Mouse (Mus musculus): ENCODE measurements at regions not wholly inside any gene's neighbourhood (a gene's known extent, or its start where the extent isn't known, plus 50 kb on each side); places are given as distances from the start of the nearest gene placed in this dataset.

DNA sequence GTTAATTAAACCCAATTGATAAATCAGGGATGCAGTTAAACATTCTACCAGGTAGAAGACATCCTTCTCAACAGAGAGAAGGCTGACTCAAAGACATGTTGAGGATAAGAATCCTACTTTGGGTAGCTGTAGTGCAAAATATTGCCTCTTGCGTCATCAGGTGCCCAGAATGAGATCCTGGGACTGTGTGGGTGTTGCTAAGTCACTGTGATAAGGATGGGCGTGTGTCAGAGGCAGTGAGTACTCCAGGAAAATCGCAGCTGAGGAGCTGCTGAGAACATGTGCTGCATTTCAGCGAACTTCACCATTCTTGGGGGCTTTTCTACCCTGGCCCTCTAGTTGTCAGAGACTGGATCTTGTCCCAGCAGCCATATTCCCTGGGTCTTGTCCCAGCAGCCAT is 244.7 kb downstream of the Tle4 start:
- ATAC-seq = no peak
- Histone ChIP-seq H3K4me1 (ENCODE audit: insufficient read depth) (no peaks in the 10 kb centered on the region), H3K36me3 (replicated peaks; ENCODE audit: insufficient read depth, low read length) (no peaks in the 10 kb centered on the region), H3K4me3 (ENCODE audit: low read depth, low read length) (no peak overlapping the region), H3K27me3 (ENCODE audit: insufficient read depth, low read length) (no peaks in the 10 kb centered on the region), H3K27ac (ENCODE audit: low read depth) (no peak overlapping the region), H3K9ac (replicated peaks) (no peak overlapping the region), H3K9me3 (ENCODE audit: low read length) (no peaks in the 10 kb centered on the region), H3K4me2 (ENCODE audit: low read depth, low read length) (no peak overlapping the region)
- TF ChIP-seq CTCF (IDR thresholded peaks at IDR 0.05; ENCODE audit: low read depth) (no peak), EP300 (IDR thresholded peaks at IDR 0.05; ENCODE audit: low read depth) (no peak)
- no peak for DNase-seq
- 57% methylated on average over 4 of the region's 4 CpGs for WGBS (ENCODE audit: insufficient replicate concordance)

DNA sequence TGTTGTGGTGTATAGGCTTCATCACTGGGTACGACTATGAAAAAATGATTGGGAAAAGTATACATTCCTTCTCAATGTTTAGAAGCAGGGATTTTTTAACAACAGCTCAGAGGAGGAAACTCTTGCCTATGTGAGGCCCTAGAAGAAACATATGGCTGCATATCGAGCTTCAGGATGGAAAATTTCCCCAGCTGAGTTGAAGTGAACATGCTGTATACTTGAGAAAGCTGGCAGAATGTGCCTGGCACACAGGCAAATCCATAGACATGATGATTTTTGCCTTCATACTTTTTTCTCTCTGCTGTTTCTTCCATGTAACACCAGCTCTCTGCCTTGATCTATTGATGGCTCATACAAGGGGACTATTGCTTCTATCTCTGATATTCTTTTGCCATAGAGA is 242.7 kb downstream of the Tle4 start:
- 62% methylated on average over 2 of the region's 2 CpGs for WGBS (ENCODE audit: insufficient replicate concordance)
- ATAC-seq (no peak), DNase-seq (no peak)
- Histone ChIP-seq H3K36me3 (replicated peaks; ENCODE audit: insufficient read depth, low read length) (no peaks in the 10 kb centered on the region), H3K4me1 (ENCODE audit: insufficient read depth) (no peaks in the 10 kb centered on the region), H3K9me3 (ENCODE audit: low read length) (no peaks in the 10 kb centered on the region), H3K27ac (ENCODE audit: low read depth) (no peak overlapping the region), H3K27me3 (ENCODE audit: insufficient read depth, low read length) (no peaks in the 10 kb centered on the region), H3K4me3 (ENCODE audit: low read depth, low read length) (no peak overlapping the region), H3K4me2 (ENCODE audit: low read depth, low read length) (no peak overlapping the region), H3K9ac (replicated peaks) (no peak overlapping the region)
- no peak for TF ChIP-seq CTCF (IDR thresholded peaks at IDR 0.05; ENCODE audit: low read depth)
- no peak for TF ChIP-seq EP300 (IDR thresholded peaks at IDR 0.05; ENCODE audit: low read depth)

DNA sequence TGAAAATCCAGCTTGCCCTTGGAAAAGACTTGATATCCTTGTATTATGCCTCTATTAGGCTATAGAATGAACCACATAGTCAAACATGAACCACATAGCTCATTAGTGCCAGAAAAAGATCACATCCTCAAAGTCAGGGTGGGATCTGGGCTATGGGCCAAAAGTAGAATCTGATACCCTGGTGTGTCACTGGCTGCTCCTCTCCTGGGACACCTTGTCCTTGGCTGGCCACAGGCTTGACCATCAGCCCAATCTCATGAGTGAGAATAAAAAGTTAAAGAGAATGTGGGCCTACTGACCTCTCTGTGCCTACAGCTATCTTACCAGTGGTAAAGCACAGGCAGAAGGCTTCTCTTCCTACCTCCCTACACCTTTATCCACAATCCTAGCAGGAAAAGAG is 241.9 kb downstream of the Tle4 start:
- no peaks in the 10 kb centered on the region for H3K9me3 ChIP-seq (ENCODE audit: low read length)
- no peak overlapping the region for H3K4me2 ChIP-seq (ENCODE audit: low read depth, low read length)
- no peak overlapping the region for H3K4me3 ChIP-seq (ENCODE audit: low read depth, low read length)
- TF ChIP-seq CTCF (IDR thresholded peaks at IDR 0.05; ENCODE audit: low read depth) (no peak), EP300 (IDR thresholded peaks at IDR 0.05; ENCODE audit: low read depth) (no peak)
- H3K27ac ChIP-seq (ENCODE audit: low read depth) = no peak overlapping the region
- H3K27me3 ChIP-seq (ENCODE audit: insufficient read depth, low read length) = no peaks in the 10 kb centered on the region
- ATAC-seq = no peak
- no peak for DNase-seq
- no peaks in the 10 kb centered on the region for H3K36me3 ChIP-seq (replicated peaks; ENCODE audit: insufficient read depth, low read length)
- H3K9ac ChIP-seq (replicated peaks) = no peak overlapping the region
- no peaks in the 10 kb centered on the region for H3K4me1 ChIP-seq (ENCODE audit: insufficient read depth)

DNA sequence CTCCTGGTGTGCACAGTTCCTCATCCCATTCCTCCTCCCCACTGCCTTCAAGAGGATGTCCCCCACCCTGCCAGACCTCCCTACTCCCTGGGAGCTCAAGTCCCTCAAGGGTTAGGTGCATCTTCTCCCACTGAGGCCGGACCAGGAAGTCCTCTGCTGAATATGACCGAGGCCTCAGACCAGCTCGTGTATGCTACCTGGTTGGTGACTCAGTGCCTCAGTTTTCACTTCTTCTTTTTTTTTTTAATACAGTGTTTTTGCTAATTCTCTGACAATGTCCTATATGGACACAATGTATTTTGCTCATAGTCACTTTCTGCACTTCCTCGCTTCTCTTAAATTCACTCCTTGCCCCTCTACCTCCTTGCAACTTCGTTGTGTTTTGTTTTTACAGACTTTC is 237.2 kb downstream of the Tle4 start:
- H3K9me3 ChIP-seq (ENCODE audit: low read length) = no peaks in the 10 kb centered on the region
- no peak for DNase-seq
- TF ChIP-seq EP300 (IDR thresholded peaks at IDR 0.05; ENCODE audit: low read depth) (no peak), CTCF (IDR thresholded peaks at IDR 0.05; ENCODE audit: low read depth) (no peak)
- no peak overlapping the region for H3K27ac ChIP-seq (ENCODE audit: low read depth)
- no peak for ATAC-seq
- no peak overlapping the region for H3K4me2 ChIP-seq (ENCODE audit: low read depth, low read length)
- H3K9ac ChIP-seq (replicated peaks) = no peak overlapping the region
- H3K4me3 ChIP-seq (ENCODE audit: low read depth, low read length) = no peak overlapping the region
- H3K4me1 ChIP-seq (ENCODE audit: insufficient read depth) = no peaks in the 10 kb centered on the region
- no peaks in the 10 kb centered on the region for H3K36me3 ChIP-seq (replicated peaks; ENCODE audit: insufficient read depth, low read length)
- WGBS (ENCODE audit: insufficient replicate concordance) = 66% methylated on average over 5 of the region's 5 CpGs
- H3K27me3 ChIP-seq (ENCODE audit: insufficient read depth, low read length) = no peaks in the 10 kb centered on the region

DNA sequence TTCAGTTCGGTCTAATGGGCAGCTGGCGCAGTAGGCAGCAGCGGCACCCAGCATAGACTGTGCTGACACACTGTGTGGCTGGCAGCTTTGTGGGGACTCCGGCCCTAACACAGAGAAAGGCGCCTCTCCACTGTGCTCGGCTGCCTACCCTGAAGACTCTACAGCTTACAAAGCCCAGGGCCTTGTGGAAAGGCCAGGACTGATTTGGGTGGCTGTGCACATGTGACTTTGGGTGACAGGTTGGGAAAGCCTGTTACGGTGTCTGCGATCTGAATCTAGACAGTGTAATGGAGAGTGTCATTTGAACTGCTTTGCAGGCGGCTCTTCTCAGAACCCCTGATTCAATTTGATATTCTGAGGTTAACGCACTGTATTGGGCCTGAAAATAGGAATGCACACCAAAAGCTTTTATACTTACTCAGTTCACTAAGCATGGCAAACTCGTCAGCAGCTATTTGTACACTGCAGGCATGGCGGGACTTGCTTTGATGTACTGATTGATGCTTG is 228.7 kb downstream of the Tle4 start:
- Histone ChIP-seq H3K4me2 (ENCODE audit: low read depth, low read length) (no peak overlapping the region), H3K4me3 (ENCODE audit: low read depth, low read length) (no peak overlapping the region), H3K36me3 (replicated peaks; ENCODE audit: insufficient read depth, low read length) (no peaks in the 10 kb centered on the region), H3K27ac (ENCODE audit: low read depth) (no peak overlapping the region), H3K9me3 (ENCODE audit: low read length) (no peaks in the 10 kb centered on the region), H3K9ac (replicated peaks) (no peak overlapping the region), H3K27me3 (ENCODE audit: insufficient read depth, low read length) (no peaks in the 10 kb centered on the region), H3K4me1 (ENCODE audit: insufficient read depth) (no peaks in the 10 kb centered on the region)
- ATAC-seq = no peak
- TF ChIP-seq CTCF (IDR thresholded peaks at IDR 0.05; ENCODE audit: low read depth) = no peak
- no peak for TF ChIP-seq EP300 (IDR thresholded peaks at IDR 0.05; ENCODE audit: low read depth)
- WGBS (ENCODE audit: insufficient replicate concordance) = 85% methylated on average over 12 of the region's 12 CpGs
- no peak for DNase-seq

DNA sequence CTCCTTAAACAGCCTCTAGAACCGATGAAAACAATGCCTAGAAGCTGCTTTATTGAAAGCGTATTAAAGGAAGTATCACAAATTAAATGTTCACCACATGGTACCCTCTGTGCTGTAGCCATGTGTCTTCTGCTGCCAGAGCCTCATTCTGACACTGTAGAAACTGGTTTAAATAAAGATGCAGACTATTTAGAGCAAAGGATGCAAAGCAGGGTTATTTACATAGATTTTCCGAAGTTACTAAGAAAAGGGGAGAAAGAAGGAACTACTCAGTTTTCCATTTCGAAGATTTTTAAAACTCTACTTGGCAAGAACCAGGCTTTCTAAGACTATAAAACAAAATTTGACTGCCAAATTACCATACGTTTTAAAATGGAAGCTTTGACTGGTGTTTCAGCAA is 226.5 kb downstream of the Tle4 start:
- no peaks in the 10 kb centered on the region for H3K4me1 ChIP-seq (ENCODE audit: insufficient read depth)
- H3K4me3 ChIP-seq (ENCODE audit: low read depth, low read length) = no peak overlapping the region
- DNase-seq = no peak
- ATAC-seq = no peak
- no peak overlapping the region for H3K4me2 ChIP-seq (ENCODE audit: low read depth, low read length)
- WGBS (ENCODE audit: insufficient replicate concordance) = 75% methylated on average over 5 of the region's 5 CpGs
- no peaks in the 10 kb centered on the region for H3K27me3 ChIP-seq (ENCODE audit: insufficient read depth, low read length)
- TF ChIP-seq EP300 (IDR thresholded peaks at IDR 0.05; ENCODE audit: low read depth) = no peak
- no peak for TF ChIP-seq CTCF (IDR thresholded peaks at IDR 0.05; ENCODE audit: low read depth)
- H3K9ac ChIP-seq (replicated peaks) = no peak overlapping the region
- H3K27ac ChIP-seq (ENCODE audit: low read depth) = no peak overlapping the region
- H3K9me3 ChIP-seq (ENCODE audit: low read length) = no peaks in the 10 kb centered on the region
- H3K36me3 ChIP-seq (replicated peaks; ENCODE audit: insufficient read depth, low read length) = no peaks in the 10 kb centered on the region

DNA sequence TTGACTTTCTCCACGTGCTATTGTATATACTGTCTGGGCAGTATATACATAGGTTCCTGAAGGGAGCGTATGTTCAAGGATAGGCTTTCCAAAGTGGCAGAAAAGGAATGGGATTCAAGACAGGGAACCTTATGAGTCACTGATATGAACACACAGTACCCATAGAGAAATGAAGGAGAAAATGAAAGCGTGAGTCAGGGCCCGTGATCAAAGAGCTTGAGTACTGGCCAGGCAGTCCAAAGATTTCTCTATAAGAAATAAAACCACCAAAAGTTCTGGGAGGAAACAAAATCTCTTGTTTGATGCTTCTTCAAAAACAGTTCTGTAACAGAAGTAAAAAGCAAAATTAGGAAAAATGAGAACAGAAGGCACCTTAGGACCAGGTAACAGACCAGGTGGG is 223.9 kb downstream of the Tle4 start:
- Histone ChIP-seq H3K27me3 (ENCODE audit: insufficient read depth, low read length) (no peaks in the 10 kb centered on the region), H3K9ac (replicated peaks) (no peak overlapping the region), H3K9me3 (ENCODE audit: low read length) (no peaks in the 10 kb centered on the region), H3K4me3 (ENCODE audit: low read depth, low read length) (no peak overlapping the region), H3K4me1 (ENCODE audit: insufficient read depth) (no peaks in the 10 kb centered on the region), H3K36me3 (replicated peaks; ENCODE audit: insufficient read depth, low read length) (no peaks in the 10 kb centered on the region), H3K27ac (ENCODE audit: low read depth) (no peak overlapping the region), H3K4me2 (ENCODE audit: low read depth, low read length) (no peak overlapping the region)
- WGBS (ENCODE audit: insufficient replicate concordance) = 82% methylated on average over 4 of the region's 4 CpGs
- DNase-seq (no peak), ATAC-seq (no peak)
- TF ChIP-seq EP300 (IDR thresholded peaks at IDR 0.05; ENCODE audit: low read depth) = no peak
- TF ChIP-seq CTCF (IDR thresholded peaks at IDR 0.05; ENCODE audit: low read depth) = no peak
